Mouse (Mus musculus) hindbrain, embryonic 14.5 days (tissue): ENCODE measurements around the gene Nckap5. TPM values are rescaled to one million over a fixed set of nuclear protein-coding genes. Genes with fewer than 3 reads are reported as not detected.
"Not testable (repeated sequence)": the region's sequence is repeated elsewhere in the genome, so short reads cannot be mapped to it uniquely, and the experiment has no call there.

Source experiments
- ATAC-seq: fragments of 200-750 bp; cut with Nextera tagmentation; 2 replicates; pipeline ENCODE4 v1.8.0; 2017; ENCODE audit warnings: moderate number of reproducible peaks, mild to moderate bottlenecking, moderate TSS enrichment, moderate library complexity; ENCODE audit not compliant: low FRiP score
- DNase-seq: peaks from one replicate; pipeline ENCODE4 v3.0.0-alpha.2; 2015; ENCODE audit warnings: low spot score
- H3K27ac ChIP-seq: fragments of 300-500 bp; sonication (generic); 2 replicates; pipeline ENCODE4 v1.5.1; 2014; ENCODE audit warnings: mild to moderate bottlenecking, moderate library complexity
- H3K27me3 ChIP-seq: fragments of 300-500 bp; sonication (generic); 2 replicates; pipeline ENCODE4 v1.6.1; 2014; ENCODE audit warnings: mild to moderate bottlenecking, low read length, mixed read lengths; ENCODE audit not compliant: control insufficient read depth, insufficient read depth
- H3K36me3 ChIP-seq: fragments of 300-500 bp; sonication (generic); replicated peaks from 2 replicates; pipeline ENCODE4 v1.6.1; 2014; ENCODE audit not compliant: control insufficient read depth, insufficient read depth
- H3K4me1 ChIP-seq: fragments of 300-500 bp; sonication (generic); replicated peaks from 2 replicates; pipeline ENCODE4 v1.6.1; 2014; ENCODE audit warnings: antibody characterized with exemption, low read length, mixed read lengths; ENCODE audit not compliant: control insufficient read depth, insufficient read depth
- H3K4me2 ChIP-seq: fragments of 300-500 bp; sonication (generic); replicated peaks from 2 replicates; pipeline ENCODE4 v1.6.1; 2014; ENCODE audit warnings: mild to moderate bottlenecking, moderate library complexity
- H3K4me3 ChIP-seq: fragments of 300-500 bp; sonication (generic); replicated peaks from 2 replicates; pipeline ENCODE4 v1.5.1; 2014; ENCODE audit warnings: mild to moderate bottlenecking, low read length
- H3K9ac ChIP-seq: fragments of 300-500 bp; sonication (generic); 2 replicates; pipeline ENCODE4 v1.6.1; 2014
- H3K9me3 ChIP-seq: fragments of 300-500 bp; sonication (generic); 2 replicates; pipeline ENCODE4 v1.6.1; 2016; ENCODE audit warnings: low read length; ENCODE audit not compliant: control insufficient read depth
- WGBS: fragments of 180-500 bp; shearing (Covaris S2); extraction: QIAGEN DNeasy Blood & Tissue Kit; methylation state at CpG from one replicate; pipeline ENCODE4 v1.1.7; 2014; 5-methylcytosine and 5-hydroxymethylcytosine counted together
- polyA plus RNA-seq: library from polyadenylated mRNA; unstranded; fragments of >200 nt; fragmentation: Nextera tagmentation; extraction: Ambion mirVana; gene quantifications from 2 replicates; pipeline ENCODE4 v1.2.1, GENCODE M21; 2014

Gene Nckap5
- polyA plus RNA-seq, 1 experiment from 2014 or later: 14.1 TPM

GRCm38 (mm10) chr1:126799379-126799798, 31.2 kb downstream of the Nckap5 start:
- no peak; the same call in 1 of the 2 replicates for ATAC-seq
- H3K9me3 ChIP-seq: no peaks in the 10 kb centered on the region
- H3K36me3 ChIP-seq: no peaks in the 10 kb centered on the region
- H3K27ac ChIP-seq: no peak overlapping the region
- no peak overlapping the region for H3K4me3 ChIP-seq
- H3K4me1 ChIP-seq: no peaks in the 10 kb centered on the region
- no peak overlapping the region for H3K4me2 ChIP-seq
- no peak for DNase-seq
- no peak overlapping the region for H3K9ac ChIP-seq
- no peaks in the 10 kb centered on the region for H3K27me3 ChIP-seq
- 72% methylated on average over 11 of the region's 11 CpGs for WGBS

- not testable (repeated sequence) for H3K27me3 ChIP-seq, H3K9me3 ChIP-seq, H3K4me3 ChIP-seq, H3K36me3 ChIP-seq, ATAC-seq, H3K9ac ChIP-seq, DNase-seq, H3K4me1 ChIP-seq, H3K4me2 ChIP-seq, H3K27ac ChIP-seq
- WGBS: no CpG with 5 or more reads among the region's 2 CpGs
Measured at GRCm38 (mm10) chr1:126780354-126780941, 50.2 kb downstream of the Nckap5 start.

GRCm38 (mm10) chr1:126773947-126774346, 56.7 kb downstream of the Nckap5 start:
- no CpG with 5 or more reads among the region's 6 CpGs for WGBS
- H3K9me3 ChIP-seq, H3K27ac ChIP-seq, H3K9ac ChIP-seq, ATAC-seq, H3K4me1 ChIP-seq, H3K4me3 ChIP-seq, DNase-seq, H3K36me3 ChIP-seq, H3K4me2 ChIP-seq, H3K27me3 ChIP-seq: not testable (repeated sequence)

GRCm38 (mm10) chr1:126766971-126767370, 63.6 kb downstream of the Nckap5 start:
- no peaks in the 10 kb centered on the region for H3K9me3 ChIP-seq
- no peak overlapping the region for H3K4me2 ChIP-seq
- H3K4me3 ChIP-seq: no peak overlapping the region
- H3K4me1 ChIP-seq: 0 out of 2 replicates have a peak, but pooled peaks cover 5% of the 10 kb centered on the region
- no peak overlapping the region for H3K9ac ChIP-seq
- H3K27me3 ChIP-seq: no peaks in the 10 kb centered on the region
- DNase-seq (no peak), ATAC-seq (no peak)
- 59% methylated on average over 1 of the region's 1 CpGs for WGBS
- no peaks in the 10 kb centered on the region for H3K36me3 ChIP-seq
- no peak overlapping the region for H3K27ac ChIP-seq

GRCm38 (mm10) chr1:126765506-126766170, 65.0 kb downstream of the Nckap5 start:
- ATAC-seq (peak; percentile 48; the same call in 1 of the 2 replicates), DNase-seq (peak; percentile 27)
- no peaks in the 10 kb centered on the region for H3K9me3 ChIP-seq
- H3K4me1 ChIP-seq: 0 out of 2 replicates have a peak, but pooled peaks cover 5% of the 10 kb centered on the region
- no peak overlapping the region for H3K9ac ChIP-seq
- H3K27me3 ChIP-seq: no peaks in the 10 kb centered on the region
- 36% methylated on average over 6 of the region's 6 CpGs for WGBS
- H3K27ac ChIP-seq: no peak overlapping the region
- no peaks in the 10 kb centered on the region for H3K36me3 ChIP-seq
- no peak overlapping the region for H3K4me3 ChIP-seq
- H3K4me2 ChIP-seq: no peak overlapping the region

- Histone ChIP-seq H3K9me3 (no peaks in the 10 kb centered on the region), H3K27ac (no peak overlapping the region), H3K9ac (no peak overlapping the region), H3K27me3 (no peaks in the 10 kb centered on the region), H3K36me3 (no peaks in the 10 kb centered on the region), H3K4me1 (0 out of 2 replicates have a peak, but pooled peaks cover 5% of the 10 kb centered on the region), H3K4me2 (no peak overlapping the region), H3K4me3 (no peak overlapping the region)
- DNase-seq (no peak), ATAC-seq (no peak)
- WGBS: 84% methylated on average over 3 of the region's 3 CpGs
Measured at GRCm38 (mm10) chr1:126764201-126764600, 66.4 kb downstream of the Nckap5 start.

- 97% methylated on average over 2 of the region's 2 CpGs for WGBS
- Histone ChIP-seq H3K27me3 (no peaks in the 10 kb centered on the region), H3K27ac (no peak overlapping the region), H3K4me3 (no peak overlapping the region), H3K9ac (no peak overlapping the region), H3K4me2 (no peak overlapping the region), H3K36me3 (no peaks in the 10 kb centered on the region), H3K9me3 (no peaks in the 10 kb centered on the region), H3K4me1 (0 out of 2 replicates have a peak, but pooled peaks cover 5% of the 10 kb centered on the region)
- ATAC-seq (no peak), DNase-seq (no peak)
Measured at GRCm38 (mm10) chr1:126763192-126763591, 67.4 kb downstream of the Nckap5 start.

GRCm38 (mm10) chr1:126760386-126760785, 70.2 kb downstream of the Nckap5 start:
- no peak for DNase-seq
- WGBS: 35% methylated on average over 2 of the region's 2 CpGs
- no peak overlapping the region for H3K27ac ChIP-seq

GRCm38 (mm10) chr1:126755682-126756081, 74.9 kb downstream of the Nckap5 start:
- no peak overlapping the region for H3K4me3 ChIP-seq
- no peak overlapping the region for H3K9ac ChIP-seq
- WGBS: 83% methylated on average over 5 of the region's 5 CpGs
- H3K4me2 ChIP-seq: no peak overlapping the region
- peaks cover 8% of the 10 kb centered on the region; the same call in 1 of the 2 replicates for H3K4me1 ChIP-seq
- no peaks in the 10 kb centered on the region for H3K36me3 ChIP-seq
- no peak overlapping the region for H3K27ac ChIP-seq
- no peaks in the 10 kb centered on the region for H3K9me3 ChIP-seq
- ATAC-seq: no peak
- H3K27me3 ChIP-seq: no peaks in the 10 kb centered on the region
- no peak for DNase-seq

More at GRCm38 (mm10) chr1:126760386-126760785, 70.2 kb downstream of the Nckap5 start:
- H3K4me1 ChIP-seq: 0 out of 2 replicates have a peak, but pooled peaks cover under 1% of the 10 kb centered on the region
- H3K27me3 ChIP-seq: no peaks in the 10 kb centered on the region
- no peaks in the 10 kb centered on the region for H3K9me3 ChIP-seq
- no peak overlapping the region for H3K4me2 ChIP-seq
- H3K36me3 ChIP-seq: no peaks in the 10 kb centered on the region
- no peak overlapping the region for H3K9ac ChIP-seq
- no peak for ATAC-seq
- H3K4me3 ChIP-seq: no peak overlapping the region
